Mouse (Mus musculus) B cell, adult 67 days (primary cell): ENCODE measurements around the gene Kcna10. TPM values are rescaled to one million over a fixed set of nuclear protein-coding genes. Genes with fewer than 3 reads are reported as not detected.

Experiments
- total RNA-seq, 2 experiments: library from RNA; stranded (reverse); gene quantifications; 4 replicates each; pipeline ENCODE4 v1.2.4; 2023

Gene Kcna10
- not detected for total RNA-seq

GRCm38 (mm10) chr3:107182756-107183155 lies at the start of gene Kcna10:
Gene Kcna10 (plus strand): TSS chr3:107183056.

GRCm38 (mm10) chr3:107221608-107222007 lies 38.8 kb downstream of the Kcna10 start, which contains the start of gene Cym:
Gene Cym (minus strand): TSS chr3:107221732.

GRCm38 (mm10) chr3:107230527-107230926 lies 47.7 kb downstream of the Kcna10 start, which contains the start of gene A630076J17Rik:
Gene A630076J17Rik (plus strand): TSS chr3:107230614.

GRCm38 (mm10) chr3:107239607-107240006 lies 56.8 kb downstream of the Kcna10 start, which contains the start of gene Prok1:
Gene Prok1 (minus strand): TSS chr3:107239707.

Other genes starting within 250 kb of the Kcna10 start
- gene Kcna3, start 146.9 kb upstream of the Kcna10 start, total RNA-seq, result 10 to 100 TPM; 50.1 to 53.5 TPM
- under 1 TPM; 0.18 to 0.29 TPM for gene Kcna2, start 81.9 kb upstream of the Kcna10 start, total RNA-seq
- not detected for gene Cym, start 38.7 kb downstream of the Kcna10 start, total RNA-seq
- not detected for gene A630076J17Rik, start 47.6 kb downstream of the Kcna10 start, total RNA-seq
- gene Prok1, start 56.7 kb downstream of the Kcna10 start, total RNA-seq, result not detected
- gene Lamtor5, start 95.8 kb downstream of the Kcna10 start, total RNA-seq, result 10 to 100 TPM; 46.0 to 48.8 TPM
- 1 to 10 TPM; 1.1 to 1.3 TPM for gene Slc16a4, start 108.2 kb downstream of the Kcna10 start, total RNA-seq
- 10 to 100 TPM; 69.7 to 71.6 TPM for gene Rbm15, start 150.6 kb downstream of the Kcna10 start, total RNA-seq